28 mouse cellular contexts compared by ENCODE assay signal in the genomic region with DNA sequence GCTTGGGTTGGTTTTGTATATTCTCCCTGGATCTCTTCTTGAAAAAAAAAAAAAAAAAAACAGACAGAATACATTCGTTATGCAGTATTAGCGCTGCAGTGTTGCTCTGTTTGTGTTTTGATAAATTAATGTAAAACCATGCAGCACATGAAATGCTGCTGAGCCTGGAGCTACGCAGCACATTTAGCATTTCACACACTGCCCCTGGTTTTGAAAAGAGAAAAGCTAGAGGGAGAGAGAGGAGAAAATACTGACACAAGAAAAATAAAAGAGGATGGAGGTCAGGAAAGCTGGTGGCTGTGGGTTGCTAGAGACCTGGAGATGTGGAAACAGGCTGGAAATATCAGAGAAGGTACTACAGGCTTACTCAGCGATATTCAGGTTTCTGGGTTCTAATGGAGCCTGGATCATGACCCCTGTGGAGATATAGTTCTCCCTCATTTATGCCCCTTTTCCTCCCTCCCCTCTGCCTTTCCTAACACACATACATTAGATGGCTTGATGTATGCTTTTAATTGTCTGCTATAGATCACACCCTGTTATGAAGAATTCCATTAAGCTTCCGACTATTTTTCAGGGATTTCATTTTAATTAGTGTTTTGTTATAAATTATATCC.
A peak's percentile ranks its signal among the peaks of the same experiment; 100 is the strongest.
DNase-seq lines count a peak whose midpoint lies in the region; ATAC-seq and TF ChIP-seq lines count a peak whose summit lies in the region.
"Had no signal": no experiment of that assay in that cellular context is flagged by ENCODE, and none has a peak within 500 bp of the region (broad histone marks: within the 10 kb centered on the region; RNA-seq: fewer than 3 reads in every experiment).

No protein-coding gene starts in this region.

- DNase-seq in hindbrain, embryonic 14.5 days (ENCODE audit: low spot score), result peak; percentile 25
- no peak for DNase-seq in Muller cell, postnatal 12 days (ENCODE audit: inconsistent ontology term)
- DNase-seq in left cerebral cortex, adult 2 months (ENCODE audit: extremely low spot score in 1 of 2, low spot score in 2 of 2), result no peak
- no peak for DNase-seq in frontal cortex, postnatal 10 days (ENCODE audit: low spot score in 2 of 2)
- DNase-seq: B cell, adult 2 months; cerebellum, adult 8-10 months; cerebellum, postnatal 36 days; embryo, embryonic 11 days; gastrocnemius, postnatal 14 days; heart, adult 11 months; heart, postnatal 10 days; kidney, postnatal 25 days; lung, postnatal 36 days; retina, postnatal 1 day; right cerebral cortex, postnatal 25 days; thymus, postnatal 14 days had no signal

- H3K4me3 ChIP-seq in hindbrain, embryonic 12.5 days, result no peak overlapping the region
- no peak overlapping the region for H3K4me3 ChIP-seq in hindbrain, embryonic 14.5 days (replicated peaks; ENCODE audit: low read length)
- H3K4me3 ChIP-seq in midbrain, embryonic 12.5 days, result no peak overlapping the region
- H3K4me3 ChIP-seq in neural tube, embryonic 12.5 days, result no peak overlapping the region
- no peak overlapping the region for H3K4me3 ChIP-seq in left cerebral cortex, adult 2 months
- H3K4me3 ChIP-seq: forebrain, embryonic 13.5 days; heart, embryonic 12.5 days; limb, embryonic 15.5 days; liver, embryonic 15.5 days; lung, embryonic 15.5 days; megakaryocyte, embryonic 14.5 days had no signal

- TF ChIP-seq CTCF in left cerebral cortex, adult 2 months (IDR thresholded peaks at IDR 0.05), result no peak

- H3K9ac ChIP-seq in hindbrain, embryonic 12.5 days, result no peak overlapping the region
- H3K9ac ChIP-seq in hindbrain, embryonic 14.5 days, result no peak overlapping the region; the same call in 1 of the 2 replicates
- H3K9ac ChIP-seq in midbrain, embryonic 12.5 days (replicated peaks), result no peak overlapping the region
- no peak overlapping the region for H3K9ac ChIP-seq in neural tube, embryonic 12.5 days
- H3K9ac ChIP-seq: forebrain, embryonic 13.5 days; heart, embryonic 12.5 days; limb, embryonic 15.5 days; liver, embryonic 15.5 days; lung, embryonic 15.5 days had no signal

- H3K27me3 ChIP-seq in hindbrain, embryonic 12.5 days, result no peaks in the 10 kb centered on the region
- H3K27me3 ChIP-seq in hindbrain, embryonic 14.5 days (ENCODE audit: control insufficient read depth, insufficient read depth, low read length), result no peaks in the 10 kb centered on the region
- H3K27me3 ChIP-seq in midbrain, embryonic 12.5 days, result no peaks in the 10 kb centered on the region
- H3K27me3 ChIP-seq in neural tube, embryonic 12.5 days (replicated peaks), result no peaks in the 10 kb centered on the region
- H3K27me3 ChIP-seq: CH12.LX; heart, embryonic 12.5 days; limb, embryonic 15.5 days; liver, embryonic 15.5 days; lung, embryonic 15.5 days had no signal

- no peaks in the 10 kb centered on the region for H3K36me3 ChIP-seq in hindbrain, embryonic 12.5 days
- no peaks in the 10 kb centered on the region for H3K36me3 ChIP-seq in hindbrain, embryonic 14.5 days (replicated peaks; ENCODE audit: control insufficient read depth, insufficient read depth)
- no peaks in the 10 kb centered on the region for H3K36me3 ChIP-seq in midbrain, embryonic 12.5 days
- no peaks in the 10 kb centered on the region for H3K36me3 ChIP-seq in neural tube, embryonic 12.5 days
- H3K36me3 ChIP-seq: G1E; heart, embryonic 12.5 days; limb, embryonic 15.5 days; liver, embryonic 15.5 days; lung, embryonic 15.5 days had no signal

- intact Hi-C loops in left cerebral cortex, adult 2 months (cut with DNase I), result no loop called here

- no peaks in the 10 kb centered on the region; the same call in 1 of the 2 replicates for H3K4me1 ChIP-seq in hindbrain, embryonic 12.5 days
- H3K4me1 ChIP-seq in hindbrain, embryonic 14.5 days (replicated peaks; ENCODE audit: control insufficient read depth, insufficient read depth, low read length), result peaks cover 12% of the 10 kb centered on the region; the same call in 1 of the 2 replicates
- H3K4me1 ChIP-seq in midbrain, embryonic 12.5 days, result peaks cover 6% of the 10 kb centered on the region; the same call in 1 of the 2 replicates
- H3K4me1 ChIP-seq in neural tube, embryonic 12.5 days, result peaks cover 8% of the 10 kb centered on the region; the same call in 1 of the 2 replicates
- H3K4me1 ChIP-seq: heart, embryonic 12.5 days; limb, embryonic 15.5 days; liver, embryonic 15.5 days; lung, embryonic 15.5 days; megakaryocyte, embryonic 14.5 days had no signal

- H3K9me3 ChIP-seq in hindbrain, embryonic 12.5 days (replicated peaks), result no peaks in the 10 kb centered on the region
- H3K9me3 ChIP-seq in hindbrain, embryonic 14.5 days (ENCODE audit: control insufficient read depth, low read length), result 0 out of 2 replicates have a peak, but pooled peaks cover 7% of the 10 kb centered on the region
- no peaks in the 10 kb centered on the region for H3K9me3 ChIP-seq in midbrain, embryonic 12.5 days
- H3K9me3 ChIP-seq in neural tube, embryonic 12.5 days, result no peaks in the 10 kb centered on the region
- H3K9me3 ChIP-seq: forebrain, embryonic 13.5 days; G1E; heart, embryonic 12.5 days; limb, embryonic 15.5 days; liver, embryonic 15.5 days; lung, embryonic 15.5 days had no signal

- ATAC-seq in hindbrain, embryonic 12.5 days (ENCODE audit: low FRiP score), result no peak
- ATAC-seq in hindbrain, embryonic 14.5 days (ENCODE audit: low FRiP score), result no peak
- 0 out of 2 replicates have a peak, but pooled peaks have one; percentile 23 for ATAC-seq in midbrain, embryonic 12.5 days (ENCODE audit: low FRiP score, low read depth)
- ATAC-seq in neural tube, embryonic 12.5 days (ENCODE audit: low FRiP score, low read depth), result peak; percentile 64; the same call in 1 of the 2 replicates
- ATAC-seq: forebrain, embryonic 13.5 days; intestine, postnatal 0 days had no signal

- WGBS in hindbrain, embryonic 12.5 days, result 71% methylated on average over 5 of the region's 5 CpGs
- 50% methylated on average over 5 of the region's 5 CpGs for whole genome bisulfite sequencing in hindbrain, embryonic 14.5 days
- WGBS in midbrain, embryonic 12.5 days, result 66% methylated on average over 5 of the region's 5 CpGs
- 36% methylated on average over 5 of the region's 5 CpGs for WGBS in neural tube, embryonic 12.5 days

- H3K27ac ChIP-seq in hindbrain, embryonic 12.5 days, result peak overlapping the region; percentile 13; the same call in 1 of the 2 replicates
- peak overlapping the region; percentile 54; the same call in 1 of the 2 replicates for H3K27ac ChIP-seq in hindbrain, embryonic 14.5 days
- H3K27ac ChIP-seq in midbrain, embryonic 12.5 days (replicated peaks), result peak overlapping the region; percentile 65
- H3K27ac ChIP-seq in neural tube, embryonic 12.5 days, result no peak overlapping the region
- no peak overlapping the region for H3K27ac ChIP-seq in left cerebral cortex, adult 2 months
- H3K27ac ChIP-seq: forebrain, embryonic 13.5 days; limb, embryonic 15.5 days; liver, embryonic 15.5 days; lung, embryonic 15.5 days had no signal

- H3K4me2 ChIP-seq in hindbrain, embryonic 12.5 days (replicated peaks), result no peak overlapping the region
- 0 out of 2 replicates have a peak overlapping the region, but pooled peaks have one; percentile 3 for H3K4me2 ChIP-seq in hindbrain, embryonic 14.5 days (replicated peaks)
- H3K4me2 ChIP-seq in midbrain, embryonic 12.5 days (replicated peaks), result no peak overlapping the region
- no peak overlapping the region for H3K4me2 ChIP-seq in neural tube, embryonic 12.5 days (replicated peaks)
- H3K4me2 ChIP-seq: forebrain, embryonic 13.5 days; heart, embryonic 12.5 days; limb, embryonic 15.5 days; liver, embryonic 15.5 days; lung, embryonic 15.5 days had no signal

Comparison
In these comparisons a context has a peak if more than half of its experiments do, and no peak if none do; other contexts are left out.
1. ATAC-seq: peak in midbrain, embryonic 12.5 days (single experiment) and neural tube, embryonic 12.5 days (single experiment); none in hindbrain, embryonic 12.5 days (single experiment) and hindbrain, embryonic 14.5 days (single experiment).
2. H3K27ac ChIP-seq: peak in hindbrain, embryonic 12.5 days (single experiment), hindbrain, embryonic 14.5 days (single experiment) and midbrain, embryonic 12.5 days (single experiment); none in neural tube, embryonic 12.5 days (single experiment) and left cerebral cortex, adult 2 months (single experiment).